Mouse (Mus musculus) midbrain, embryonic 12.5 days (tissue): ENCODE measurements around the gene Tctex1d1. TPM values are rescaled to one million over a fixed set of nuclear protein-coding genes. Genes with fewer than 3 reads are reported as not detected.

Source experiments
- ATAC-seq: fragments of 200-750 bp; cut with Nextera tagmentation; 2 replicates; pipeline ENCODE4 v1.8.0; 2017; ENCODE audit warnings: low read depth, moderate TSS enrichment, moderate library complexity; ENCODE audit not compliant: low FRiP score
- H3K27ac ChIP-seq: fragments of 300-500 bp; sonication (generic); replicated peaks from 2 replicates; pipeline ENCODE4 v1.5.1; 2016; ENCODE audit warnings: mild to moderate bottlenecking
- H3K27me3 ChIP-seq: fragments of 300-500 bp; sonication (generic); 2 replicates; pipeline ENCODE4 v1.6.1; 2016; ENCODE audit warnings: mild to moderate bottlenecking
- H3K36me3 ChIP-seq: fragments of 300-500 bp; sonication (generic); 2 replicates; pipeline ENCODE4 v1.6.1; 2016
- H3K4me1 ChIP-seq: fragments of 300-500 bp; sonication (generic); 2 replicates; pipeline ENCODE4 v1.6.1; 2016
- H3K4me2 ChIP-seq: fragments of 300-500 bp; sonication (generic); replicated peaks from 2 replicates; pipeline ENCODE4 v1.6.1; 2016; ENCODE audit warnings: mild to moderate bottlenecking, moderate library complexity
- H3K4me3 ChIP-seq: fragments of 300-500 bp; sonication (generic); 2 replicates; pipeline ENCODE4 v1.5.1; 2016; ENCODE audit warnings: mild to moderate bottlenecking
- H3K9ac ChIP-seq: fragments of 300-500 bp; sonication (generic); replicated peaks from 2 replicates; pipeline ENCODE4 v1.6.1; 2016; ENCODE audit warnings: mild to moderate bottlenecking, moderate library complexity
- H3K9me3 ChIP-seq: fragments of 300-500 bp; sonication (generic); 2 replicates; pipeline ENCODE4 v1.6.1; 2016; ENCODE audit warnings: mild to moderate bottlenecking
- WGBS: fragments of 180-500 bp; shearing (Covaris S2); methylation state at CpG from one replicate; pipeline ENCODE4 v1.1.7; 2016; 5-methylcytosine and 5-hydroxymethylcytosine counted together
- polyA plus RNA-seq: library from polyadenylated mRNA; unstranded; fragments of >200 nt; fragmentation: Nextera tagmentation; extraction: Ambion mirVana; gene quantifications from 2 replicates; pipeline ENCODE4 v1.2.1, GENCODE M21; 2016

Gene Tctex1d1
- not detected in 2 replicates for polyA plus RNA-seq

- Histone ChIP-seq H3K27ac (no peak within 1 kb of the TSS), H3K4me1 (peaks cover 23% of the 10 kb centered on the region), H3K4me2 (peak within 1 kb of the TSS; percentile 54), H3K9me3 (no peaks in the 10 kb centered on the region), H3K27me3 (peaks cover 29% of the 10 kb centered on the region), H3K4me3 (peak within 1 kb of the TSS; percentile 27), H3K9ac (no peak within 1 kb of the TSS; the same call in 1 of the 2 replicates), H3K36me3 (no peaks in the 10 kb centered on the region)
- 2% methylated on average over 13 of the region's 13 CpGs for WGBS
- ATAC-seq: 0 out of 2 replicates have a peak, but pooled peaks have one; percentile 41
Observed at GRCm38 (mm10) chr4:102978440-102978839, at the start of gene Tctex1d1. TSS of gene Tctex1d1 (plus strand) at chr4:102978606.

GRCm38 (mm10) chr4:102929491-102929890, 48.9 kb upstream of the Tctex1d1 start:
- Histone ChIP-seq H3K27me3 (no peaks in the 10 kb centered on the region), H3K9me3 (no peaks in the 10 kb centered on the region), H3K4me1 (no peaks in the 10 kb centered on the region), H3K27ac (no peak overlapping the region), H3K4me3 (no peak overlapping the region), H3K9ac (no peak overlapping the region), H3K4me2 (no peak overlapping the region), H3K36me3 (0 out of 2 replicates have a peak, but pooled peaks cover 7% of the 10 kb centered on the region)
- 36% methylated on average over 3 of the region's 4 CpGs for WGBS
- ATAC-seq: no peak

GRCm38 (mm10) chr4:102930679-102931078, 47.7 kb upstream of the Tctex1d1 start:
- ATAC-seq: no peak
- Histone ChIP-seq H3K36me3 (0 out of 2 replicates have a peak, but pooled peaks cover 9% of the 10 kb centered on the region), H3K4me3 (no peak overlapping the region), H3K27ac (no peak overlapping the region), H3K9ac (no peak overlapping the region), H3K4me1 (no peaks in the 10 kb centered on the region), H3K9me3 (no peaks in the 10 kb centered on the region), H3K4me2 (no peak overlapping the region), H3K27me3 (no peaks in the 10 kb centered on the region)
- WGBS: 89% methylated on average over 7 of the region's 7 CpGs

GRCm38 (mm10) chr4:102940266-102940665, 38.1 kb upstream of the Tctex1d1 start:
- Histone ChIP-seq H3K27ac (no peak overlapping the region), H3K9ac (no peak overlapping the region), H3K4me2 (no peak overlapping the region), H3K4me3 (no peak overlapping the region), H3K36me3 (0 out of 2 replicates have a peak, but pooled peaks cover 3% of the 10 kb centered on the region), H3K9me3 (no peaks in the 10 kb centered on the region), H3K4me1 (no peaks in the 10 kb centered on the region), H3K27me3 (no peaks in the 10 kb centered on the region)
- 70% methylated on average over 3 of the region's 3 CpGs for WGBS
- ATAC-seq: no peak

- H3K9me3 ChIP-seq: no peaks in the 10 kb centered on the region
- H3K27me3 ChIP-seq: no peaks in the 10 kb centered on the region
- H3K4me2 ChIP-seq: no peak overlapping the region
- H3K36me3 ChIP-seq: 0 out of 2 replicates have a peak, but pooled peaks cover under 1% of the 10 kb centered on the region
- no peak overlapping the region for H3K27ac ChIP-seq
- H3K4me3 ChIP-seq: no peak overlapping the region
- H3K9ac ChIP-seq: no peak overlapping the region
- H3K4me1 ChIP-seq: no peaks in the 10 kb centered on the region
- no peak for ATAC-seq
- WGBS: 88% methylated on average over 4 of the region's 4 CpGs
Observed at GRCm38 (mm10) chr4:102940738-102941137, 37.7 kb upstream of the Tctex1d1 start.

- no peak overlapping the region for H3K27ac ChIP-seq
- no peak overlapping the region for H3K4me2 ChIP-seq
- no peak for ATAC-seq
- no peaks in the 10 kb centered on the region for H3K36me3 ChIP-seq
- H3K4me3 ChIP-seq: no peak overlapping the region
- no peaks in the 10 kb centered on the region; the same call in 1 of the 2 replicates for H3K4me1 ChIP-seq
- H3K9me3 ChIP-seq: no peaks in the 10 kb centered on the region
- H3K9ac ChIP-seq: no peak overlapping the region
- H3K27me3 ChIP-seq: no peaks in the 10 kb centered on the region
- 87% methylated on average over 6 of the region's 6 CpGs for WGBS
Observed at GRCm38 (mm10) chr4:102944325-102944724, 34.1 kb upstream of the Tctex1d1 start.

- H3K9ac ChIP-seq: no peak overlapping the region
- 81% methylated on average over 2 of the region's 2 CpGs for WGBS
- no peak for ATAC-seq
Observed at GRCm38 (mm10) chr4:102952476-102952875, 25.9 kb upstream of the Tctex1d1 start.

GRCm38 (mm10) chr4:102955294-102955956, 23.0 kb upstream of the Tctex1d1 start:
- no peak overlapping the region for H3K27ac ChIP-seq
- H3K36me3 ChIP-seq: no peaks in the 10 kb centered on the region
- no peaks in the 10 kb centered on the region for H3K27me3 ChIP-seq
- no peak overlapping the region for H3K9ac ChIP-seq
- 75% methylated on average over 17 of the region's 17 CpGs for WGBS
- H3K4me2 ChIP-seq: no peak overlapping the region
- no peaks in the 10 kb centered on the region for H3K4me1 ChIP-seq
- H3K9me3 ChIP-seq: no peaks in the 10 kb centered on the region
- no peak for ATAC-seq
- no peak overlapping the region for H3K4me3 ChIP-seq

More at GRCm38 (mm10) chr4:102952476-102952875, 25.9 kb upstream of the Tctex1d1 start:
- Histone ChIP-seq H3K9me3 (no peaks in the 10 kb centered on the region), H3K27ac (no peak overlapping the region), H3K36me3 (no peaks in the 10 kb centered on the region), H3K4me3 (no peak overlapping the region), H3K27me3 (no peaks in the 10 kb centered on the region), H3K4me2 (no peak overlapping the region), H3K4me1 (no peaks in the 10 kb centered on the region)

GRCm38 (mm10) chr4:102959409-102959808, 19.0 kb upstream of the Tctex1d1 start:
- no peaks in the 10 kb centered on the region for H3K27me3 ChIP-seq

GRCm38 (mm10) chr4:102964174-102964573, 14.2 kb upstream of the Tctex1d1 start:
- no peak overlapping the region for H3K9ac ChIP-seq
- H3K27me3 ChIP-seq: no peaks in the 10 kb centered on the region
- no peaks in the 10 kb centered on the region for H3K4me1 ChIP-seq
- H3K27ac ChIP-seq: no peak overlapping the region
- 65% methylated on average over 3 of the region's 3 CpGs for WGBS
- H3K4me2 ChIP-seq: no peak overlapping the region
- H3K9me3 ChIP-seq: no peaks in the 10 kb centered on the region
- H3K36me3 ChIP-seq: no peaks in the 10 kb centered on the region
- ATAC-seq: no peak
- H3K4me3 ChIP-seq: no peak overlapping the region

More at GRCm38 (mm10) chr4:102959409-102959808, 19.0 kb upstream of the Tctex1d1 start:
- no peak overlapping the region for H3K9ac ChIP-seq
- WGBS: 85% methylated on average over 5 of the region's 5 CpGs
- no peak overlapping the region for H3K27ac ChIP-seq
- no peaks in the 10 kb centered on the region for H3K36me3 ChIP-seq
- H3K4me1 ChIP-seq: no peaks in the 10 kb centered on the region
- H3K9me3 ChIP-seq: no peaks in the 10 kb centered on the region
- H3K4me2 ChIP-seq: no peak overlapping the region
- ATAC-seq: no peak
- H3K4me3 ChIP-seq: no peak overlapping the region

GRCm38 (mm10) chr4:102967811-102968210, 10.6 kb upstream of the Tctex1d1 start:
- Histone ChIP-seq H3K4me1 (no peaks in the 10 kb centered on the region), H3K27me3 (no peaks in the 10 kb centered on the region), H3K9ac (no peak overlapping the region), H3K36me3 (no peaks in the 10 kb centered on the region), H3K4me3 (no peak overlapping the region), H3K4me2 (no peak overlapping the region), H3K27ac (no peak overlapping the region), H3K9me3 (no peaks in the 10 kb centered on the region)
- 86% methylated on average over 15 of the region's 15 CpGs for WGBS
- ATAC-seq: no peak

- Histone ChIP-seq H3K4me1 (no peaks in the 10 kb centered on the region), H3K27me3 (0 out of 2 replicates have a peak, but pooled peaks cover 4% of the 10 kb centered on the region), H3K4me3 (no peak overlapping the region), H3K9me3 (no peaks in the 10 kb centered on the region), H3K36me3 (no peaks in the 10 kb centered on the region), H3K4me2 (no peak overlapping the region), H3K27ac (no peak overlapping the region), H3K9ac (no peak overlapping the region)
- 94% methylated on average over 5 of the region's 5 CpGs for WGBS
- ATAC-seq: no peak
Observed at GRCm38 (mm10) chr4:102969599-102969998, 8.8 kb upstream of the Tctex1d1 start.
